Mouse (Mus musculus) liver, embryonic 16.5 days (tissue): ENCODE measurements around the gene Gm6217. TPM values are rescaled to one million over a fixed set of nuclear protein-coding genes. Genes with fewer than 3 reads are reported as not detected.

ENCODE experiments used
- ATAC-seq: fragments of 200-750 bp; cut with Nextera tagmentation; 2 replicates; pipeline ENCODE4 v1.8.0; 2017; ENCODE audit warnings: low read depth, mild to moderate bottlenecking, moderate number of reproducible peaks, moderate library complexity
- H3K27ac ChIP-seq: fragments of 300-500 bp; sonication (generic); 2 replicates; pipeline ENCODE4 v1.5.1; 2014; ENCODE audit warnings: mild to moderate bottlenecking, low read length
- H3K27me3 ChIP-seq: fragments of 300-500 bp; sonication (generic); 2 replicates; pipeline ENCODE4 v1.6.1; 2014; ENCODE audit warnings: low read depth, low read length, mixed read lengths; ENCODE audit not compliant: control insufficient read depth, insufficient read depth
- H3K36me3 ChIP-seq: fragments of 300-500 bp; sonication (generic); 2 replicates; pipeline ENCODE4 v1.6.1; 2014; ENCODE audit warnings: mild to moderate bottlenecking; ENCODE audit not compliant: control insufficient read depth, insufficient read depth
- H3K4me1 ChIP-seq: fragments of 300-500 bp; sonication (generic); 2 replicates; pipeline ENCODE4 v1.6.1; 2014; ENCODE audit warnings: low read depth, low read length, mixed read lengths; ENCODE audit not compliant: control insufficient read depth
- H3K4me2 ChIP-seq: fragments of 300-500 bp; sonication (generic); 2 replicates; pipeline ENCODE4 v1.6.1; 2014; ENCODE audit warnings: low read depth, low read length, mixed read lengths
- H3K4me3 ChIP-seq: fragments of 300-500 bp; sonication (generic); 2 replicates; pipeline ENCODE4 v1.5.1; 2014; ENCODE audit warnings: low read depth, mild to moderate bottlenecking, low read length
- H3K9ac ChIP-seq: fragments of 300-500 bp; sonication (generic); 2 replicates; pipeline ENCODE4 v1.6.1; 2014; ENCODE audit warnings: low read depth, low read length
- H3K9me3 ChIP-seq: fragments of 300-500 bp; sonication (generic); replicated peaks from 2 replicates; pipeline ENCODE4 v1.6.1; 2016; ENCODE audit warnings: low read length; ENCODE audit not compliant: control insufficient read depth
- whole genome bisulfite sequencing: fragments of 180-500 bp; shearing (Covaris S2); extraction: QIAGEN DNeasy Blood & Tissue Kit; methylation state at CpG from one replicate; pipeline ENCODE4 v1.1.7; 2014; ENCODE audit not compliant: insufficient replicate concordance; 5-methylcytosine and 5-hydroxymethylcytosine counted together
- polyA plus RNA-seq: library from polyadenylated mRNA; unstranded; fragments of >200 nt; fragmentation: Nextera tagmentation; extraction: Ambion mirVana; gene quantifications from 2 replicates; pipeline ENCODE4 v1.2.1, GENCODE M21; 2015

Gm6217 gene
- polyA plus RNA-seq, 1 experiment from 2014 or later: not detected

DNA sequence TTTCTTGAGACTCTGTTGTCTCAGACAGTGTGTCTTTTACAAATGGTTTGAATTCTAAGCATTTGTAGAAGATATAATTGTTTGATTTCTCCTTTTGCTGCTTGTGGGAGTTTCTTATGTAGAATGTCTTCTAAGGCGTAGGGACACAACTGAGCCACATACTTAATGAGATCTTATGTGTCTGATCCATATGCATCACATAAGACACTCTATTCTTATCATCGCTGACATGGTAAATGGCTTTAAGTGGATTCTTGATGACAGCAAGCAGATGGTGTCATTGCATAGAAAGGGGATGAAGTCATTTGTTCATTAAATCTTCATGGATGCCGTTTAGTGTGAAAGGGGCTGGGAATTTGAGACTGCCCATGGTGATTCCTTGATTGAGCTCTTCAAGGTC lies 25.3 kb downstream of the Gm6217 start:
- Histone ChIP-seq H3K27me3 (no peaks in the 10 kb centered on the region), H3K36me3 (peaks cover 19% of the 10 kb centered on the region), H3K9ac (no peak overlapping the region), H3K4me1 (no peaks in the 10 kb centered on the region), H3K4me2 (no peak overlapping the region), H3K4me3 (no peak overlapping the region), H3K27ac (no peak overlapping the region), H3K9me3 (no peaks in the 10 kb centered on the region)
- no peak for ATAC-seq
- WGBS: 90% methylated on average over 3 of the region's 3 CpGs

DNA sequence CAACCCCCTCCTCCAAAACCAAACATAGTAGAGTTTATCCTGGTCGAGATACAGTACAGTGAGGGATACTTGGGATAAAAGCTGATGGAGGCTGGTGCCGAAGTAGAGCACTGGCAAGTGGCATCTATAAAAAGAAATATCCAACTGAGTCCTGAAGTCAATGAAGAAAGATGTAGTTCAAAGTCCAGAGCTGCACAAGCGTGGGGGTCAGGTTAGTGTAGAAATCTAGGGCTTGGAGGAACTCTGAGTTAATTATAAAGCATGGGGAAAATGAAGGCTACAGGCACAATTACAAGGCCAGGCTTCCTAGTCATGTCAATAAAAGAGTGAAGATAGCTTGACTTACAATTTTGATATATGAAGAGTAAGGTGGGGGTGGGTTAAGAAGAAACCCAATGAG lies 30.0 kb downstream of the Gm6217 start:
- no peak overlapping the region for H3K9ac ChIP-seq
- H3K27ac ChIP-seq: no peak overlapping the region
- H3K4me1 ChIP-seq: no peaks in the 10 kb centered on the region
- ATAC-seq: no peak
- no peak overlapping the region for H3K4me3 ChIP-seq
- H3K4me2 ChIP-seq: no peak overlapping the region
- peaks cover 34% of the 10 kb centered on the region for H3K36me3 ChIP-seq
- 81% methylated on average over 3 of the region's 3 CpGs for WGBS
- H3K9me3 ChIP-seq: no peaks in the 10 kb centered on the region
- no peaks in the 10 kb centered on the region for H3K27me3 ChIP-seq

DNA sequence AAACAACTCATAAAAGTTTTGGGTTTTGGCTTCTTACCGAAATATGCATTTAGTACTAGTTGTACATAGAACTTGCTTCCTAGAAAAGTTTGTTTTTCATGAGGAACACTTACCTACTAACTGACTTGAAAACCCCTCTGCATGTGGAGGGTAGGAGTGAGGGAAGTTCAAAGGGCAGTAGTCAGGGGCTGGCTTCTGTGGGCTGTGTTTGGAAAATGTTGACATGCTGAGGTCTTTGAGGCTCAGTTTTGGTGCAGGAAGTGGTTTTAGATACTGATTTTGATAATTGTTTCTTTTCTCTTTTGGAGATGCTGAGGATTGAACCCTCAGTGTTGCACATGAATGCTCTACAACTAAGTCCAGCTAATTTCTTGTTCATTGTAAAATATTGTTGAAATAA lies 30.6 kb downstream of the Gm6217 start:
- 78% methylated on average over 1 of the region's 1 CpGs for WGBS
- no peak overlapping the region for H3K4me3 ChIP-seq
- no peak overlapping the region for H3K27ac ChIP-seq
- no peak overlapping the region for H3K9ac ChIP-seq
- peaks cover 37% of the 10 kb centered on the region for H3K36me3 ChIP-seq
- no peaks in the 10 kb centered on the region for H3K4me1 ChIP-seq
- H3K4me2 ChIP-seq: no peak overlapping the region
- no peak for ATAC-seq
- H3K27me3 ChIP-seq: no peaks in the 10 kb centered on the region
- no peaks in the 10 kb centered on the region for H3K9me3 ChIP-seq

DNA sequence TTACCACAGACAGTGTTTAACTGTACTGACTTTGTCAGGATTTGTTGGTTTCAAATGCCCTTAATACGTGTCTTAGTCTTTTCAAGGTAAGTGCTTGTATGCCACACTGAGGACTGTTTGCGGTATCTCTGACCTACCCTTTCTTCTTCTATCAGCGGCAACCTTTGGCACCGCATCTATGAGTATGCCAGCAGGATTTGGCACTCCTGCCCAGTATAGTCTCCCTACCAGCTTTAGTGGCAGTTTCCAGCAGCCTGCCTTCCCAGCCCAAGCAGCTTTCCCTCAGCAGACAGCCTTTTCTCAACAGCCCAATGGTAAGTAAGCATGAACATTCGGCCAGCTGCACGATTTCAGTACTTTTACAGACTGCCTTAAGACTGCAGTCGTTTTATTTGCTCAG lies 37.9 kb downstream of the Gm6217 start:
- Histone ChIP-seq H3K9me3 (no peaks in the 10 kb centered on the region), H3K27ac (no peak overlapping the region), H3K27me3 (no peaks in the 10 kb centered on the region), H3K36me3 (peaks cover 60% of the 10 kb centered on the region), H3K4me1 (no peaks in the 10 kb centered on the region), H3K4me3 (no peak overlapping the region), H3K4me2 (no peak overlapping the region), H3K9ac (no peak overlapping the region)
- 90% methylated on average over 7 of the region's 7 CpGs for WGBS
- ATAC-seq: no peak

Other genes with a start within 250 kb of the Gm6217 start
- gene Mff, start 206.5 kb downstream of the Gm6217 start, polyA plus RNA-seq: 156 and 164 TPM in 2 replicates
- 1.2 TPM in 1 of 2 replicates, not detected in the other for gene Tm4sf20, start 162.9 kb downstream of the Gm6217 start, polyA plus RNA-seq
- gene Gm47791, start 160.2 kb downstream of the Gm6217 start, polyA plus RNA-seq: not detected in 2 replicates
- gene Agfg1, start 91.9 kb downstream of the Gm6217 start, polyA plus RNA-seq: 39.0 and 44.7 TPM in 2 replicates
- gene A030005L19Rik, start 18.1 kb downstream of the Gm6217 start, polyA plus RNA-seq: 0.11 TPM in 1 of 2 replicates, not detected in the other
- not detected in 2 replicates for gene A030014E15Rik, start 6.5 kb downstream of the Gm6217 start, polyA plus RNA-seq
- gene A030003K21Rik, start 12.0 kb upstream of the Gm6217 start, polyA plus RNA-seq: not detected in 2 replicates
- not detected in 2 replicates for gene Gm7544, start 24.6 kb upstream of the Gm6217 start, polyA plus RNA-seq
- gene Gm47955, start 28.9 kb upstream of the Gm6217 start, polyA plus RNA-seq: not detected in 2 replicates
- gene Gm47959, start 69.1 kb upstream of the Gm6217 start, polyA plus RNA-seq: not detected in 2 replicates
- gene Slc19a3, start 107.0 kb upstream of the Gm6217 start, polyA plus RNA-seq: 0.08 TPM in 1 of 2 replicates, not detected in the other
- not detected in 2 replicates for gene Krtap28-10, start 111.1 kb upstream of the Gm6217 start, polyA plus RNA-seq
- gene Gm47969, start 113.5 kb upstream of the Gm6217 start, polyA plus RNA-seq: not detected in 2 replicates
- gene A030005K14Rik, start 128.0 kb upstream of the Gm6217 start, polyA plus RNA-seq: not detected in 2 replicates
- gene Krtap28-13, start 129.5 kb upstream of the Gm6217 start, polyA plus RNA-seq: not detected in 2 replicates
- gene Ccl20, start 185.4 kb upstream of the Gm6217 start, polyA plus RNA-seq: not detected in 2 replicates
- not detected in 2 replicates for gene Daw1, start 228.4 kb upstream of the Gm6217 start, polyA plus RNA-seq